Mouse (Mus musculus): ENCODE results near the gene Acot9. TPM values are rescaled to one million over a fixed set of nuclear protein-coding genes. Genes with fewer than 3 reads are reported as not detected.

Acot9 gene
- 69.9 and 70.0 TPM in 2 replicates for polyA plus RNA-seq (2015; fragmentation: Nextera tagmentation; extraction: Ambion mirVana)

GRCm38 (mm10) chrX:155262235-155262914 lies at the start of gene Acot9:
Gene Acot9 (plus strand): TSS chrX:155262443.

DNA sequence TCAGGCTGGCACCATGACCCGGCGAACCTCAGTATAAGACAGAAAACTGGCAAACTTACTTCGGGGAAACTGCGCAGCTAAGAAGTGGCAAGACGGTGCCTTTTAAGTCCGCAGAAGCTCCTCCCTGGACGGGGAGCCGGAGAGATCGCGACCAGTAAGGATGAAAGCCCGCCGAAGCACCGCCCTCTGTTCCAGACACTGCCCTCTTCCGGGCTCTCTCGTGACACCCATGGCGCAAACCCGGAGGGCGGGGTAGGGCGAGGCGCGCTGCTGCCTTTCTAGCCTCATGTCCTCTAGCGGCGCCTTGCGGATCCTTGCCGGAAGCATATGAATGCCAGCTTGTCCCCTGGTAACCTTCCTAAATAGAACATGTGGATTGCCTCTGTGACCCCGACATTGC lies 46.0 kb upstream of the Acot9 start, which contains the start of gene Sat1:
Gene Sat1, minus strand, starts transcription at position 179 of the 400 bp plus-strand sequence.

GRCm38 (mm10) chrX:155340654-155341053 lies 78.4 kb downstream of the Acot9 start, which contains the start of gene Prdx4:
Gene Prdx4 (minus strand): TSS chrX:155340754.

Other genes with a start within 250 kb of the Acot9 start
- not detected in 2 replicates for gene Magea5, start 199.3 kb upstream of the Acot9 start, polyA plus RNA-seq (2015; fragmentation: Nextera tagmentation; extraction: Ambion mirVana)
- not detected in 2 replicates for gene Magea1, start 172.7 kb upstream of the Acot9 start, polyA plus RNA-seq (2015; fragmentation: Nextera tagmentation; extraction: Ambion mirVana)
- not detected in 2 replicates for gene Magea2, start 168.8 kb upstream of the Acot9 start, polyA plus RNA-seq (2015; fragmentation: Nextera tagmentation; extraction: Ambion mirVana)
- gene Cldn34b2, start 134.0 kb upstream of the Acot9 start, polyA plus RNA-seq (2015; fragmentation: Nextera tagmentation; extraction: Ambion mirVana): not detected in 2 replicates
- 111 and 128 TPM in 2 replicates for gene Sat1, start 46.0 kb upstream of the Acot9 start, polyA plus RNA-seq (2015; fragmentation: Nextera tagmentation; extraction: Ambion mirVana)
- gene Prdx4, start 78.3 kb downstream of the Acot9 start, polyA plus RNA-seq (2015; fragmentation: Nextera tagmentation; extraction: Ambion mirVana): 180 and 204 TPM in 2 replicates

Measured in skeletal muscle tissue, postnatal 0 days (tissue).